Mouse (Mus musculus) heart, postnatal 0 days (tissue): ENCODE data around the gene Ssr2. TPM values are rescaled to one million over a fixed set of nuclear protein-coding genes. Genes with fewer than 3 reads are reported as not detected.

Source experiments
- ATAC-seq: fragments of 200-750 bp; cut with Nextera tagmentation; 2 replicates; pipeline ENCODE4 v1.8.0; 2017; ENCODE audit warnings: low read depth, moderate number of reproducible peaks, moderate library complexity; ENCODE audit not compliant: insufficient read depth
- DNase-seq: peaks from one replicate; pipeline ENCODE4 v3.0.0-alpha.2; 2016; ENCODE audit warnings: low spot score
- H3K27ac ChIP-seq: fragments of 300-500 bp; sonication (generic); 2 replicates; pipeline ENCODE4 v1.5.1; 2014; ENCODE audit warnings: low read depth, mild to moderate bottlenecking
- H3K27me3 ChIP-seq: fragments of 300-500 bp; sonication (generic); 2 replicates; pipeline ENCODE4 v1.6.1; 2014; ENCODE audit warnings: low read length, mixed read lengths; ENCODE audit not compliant: control insufficient read depth, insufficient read depth
- H3K36me3 ChIP-seq: fragments of 300-500 bp; sonication (generic); replicated peaks from 2 replicates; pipeline ENCODE4 v1.6.1; 2014; ENCODE audit warnings: low read length, mixed read lengths; ENCODE audit not compliant: control insufficient read depth, insufficient read depth
- H3K4me1 ChIP-seq: fragments of 300-500 bp; sonication (generic); 2 replicates; pipeline ENCODE4 v1.6.1; 2014; ENCODE audit warnings: antibody characterized with exemption; ENCODE audit not compliant: control insufficient read depth, insufficient read depth
- H3K4me2 ChIP-seq: fragments of 300-500 bp; sonication (generic); 2 replicates; pipeline ENCODE4 v1.6.1; 2014; ENCODE audit warnings: low read depth, mild to moderate bottlenecking, low read length, moderate library complexity
- H3K4me3 ChIP-seq: fragments of 300-500 bp; sonication (generic); 2 replicates; pipeline ENCODE4 v1.5.1; 2014; ENCODE audit warnings: low read depth, low read length
- H3K9ac ChIP-seq: fragments of 300-500 bp; sonication (generic); replicated peaks from 2 replicates; pipeline ENCODE4 v1.6.1; 2014; ENCODE audit warnings: low read depth, low read length, mixed read lengths
- H3K9me3 ChIP-seq: fragments of 300-500 bp; sonication (generic); replicated peaks from 2 replicates; pipeline ENCODE4 v1.6.1; 2016; ENCODE audit warnings: low read length; ENCODE audit not compliant: control insufficient read depth
- CTCF ChIP-seq: IDR thresholded peaks from 2 replicates; pipeline ENCODE4 v1.5.1; 2016; ENCODE audit warnings: antibody characterized with exemption, control low read depth, low read depth
- EP300 ChIP-seq: IDR thresholded peaks from 2 replicates; pipeline ENCODE4 v1.6.1; 2016; ENCODE audit warnings: antibody characterized with exemption, low read depth
- WGBS: fragments of 180-500 bp; shearing (Covaris S2); extraction: QIAGEN DNeasy Blood & Tissue Kit; methylation state at CpG from one replicate; pipeline ENCODE4 v1.1.7; 2014; 5-methylcytosine and 5-hydroxymethylcytosine counted together
- polyA plus RNA-seq: library from polyadenylated mRNA; unstranded; fragments of >200 nt; fragmentation: Nextera tagmentation; extraction: Ambion mirVana; gene quantifications from 2 replicates; pipeline ENCODE4 v1.2.1, GENCODE M21; 2015
- total RNA-seq: library from RNA; depleted of rRNA; stranded (reverse); fragments of >200 nt; gene quantifications from 2 replicates; pipeline ENCODE4 v1.2.3, GENCODE M21; 2014; ENCODE audit warnings: low replicate concordance

Gene Ssr2
- total and polyA plus RNA-seq, 2 experiments from 2014 or later: 144 to 246 TPM

- DNase-seq (no peak), ATAC-seq (no peak)
- H3K4me1 ChIP-seq: peaks cover 41% of the 10 kb centered on the region
- no peaks in the 10 kb centered on the region for H3K27me3 ChIP-seq
- WGBS: 21% methylated on average over 5 of the region's 5 CpGs
- H3K27ac ChIP-seq: no peak overlapping the region
- peak overlapping the region; percentile 90 for H3K4me3 ChIP-seq
- 0 out of 2 replicates have a peak overlapping the region, but pooled peaks have one; percentile 72 for H3K9ac ChIP-seq
- peak overlapping the region; percentile 99 for H3K4me2 ChIP-seq
- H3K9me3 ChIP-seq: no peaks in the 10 kb centered on the region
- H3K36me3 ChIP-seq: 0 out of 2 replicates have a peak, but pooled peaks cover 3% of the 10 kb centered on the region
- no peak for TF ChIP-seq EP300
- no peak for TF ChIP-seq CTCF
Measured at GRCm38 (mm10) chr3:88533706-88534105, 42.0 kb upstream of the Ssr2 start.

GRCm38 (mm10) chr3:88535005-88535404, 40.7 kb upstream of the Ssr2 start:
- 47% methylated on average over 3 of the region's 3 CpGs for WGBS

GRCm38 (mm10) chr3:88535527-88535926, 40.1 kb upstream of the Ssr2 start:
- H3K4me3 ChIP-seq: no peak overlapping the region
- H3K9ac ChIP-seq: no peak overlapping the region

More at GRCm38 (mm10) chr3:88535005-88535404, 40.7 kb upstream of the Ssr2 start:
- no peak overlapping the region for H3K4me3 ChIP-seq
- TF ChIP-seq CTCF (no peak), EP300 (no peak)
- H3K9me3 ChIP-seq: no peaks in the 10 kb centered on the region
- H3K9ac ChIP-seq: no peak overlapping the region
- H3K27me3 ChIP-seq: no peaks in the 10 kb centered on the region
- ATAC-seq: no peak
- H3K36me3 ChIP-seq: 0 out of 2 replicates have a peak, but pooled peaks cover 3% of the 10 kb centered on the region
- no peak overlapping the region for H3K27ac ChIP-seq
- H3K4me1 ChIP-seq: peaks cover 32% of the 10 kb centered on the region
- no peak for DNase-seq
- no peak overlapping the region for H3K4me2 ChIP-seq

GRCm38 (mm10) chr3:88536103-88536930, 39.4 kb upstream of the Ssr2 start:
- Histone ChIP-seq H3K27me3 (no peaks in the 10 kb centered on the region), H3K4me2 (peak overlapping the region; percentile 72), H3K27ac (peak overlapping the region; percentile 22; the same call in 1 of the 2 replicates), H3K4me3 (peak overlapping the region; percentile 45), H3K36me3 (0 out of 2 replicates have a peak, but pooled peaks cover 3% of the 10 kb centered on the region), H3K4me1 (peaks cover 34% of the 10 kb centered on the region), H3K9ac (peak overlapping the region; percentile 30), H3K9me3 (no peaks in the 10 kb centered on the region)
- TF ChIP-seq CTCF (no peak), EP300 (no peak)
- DNase-seq (peak; percentile 70), ATAC-seq (peak; percentile 55)
- WGBS: 11% methylated on average over 64 of the region's 64 CpGs

More at GRCm38 (mm10) chr3:88535527-88535926, 40.1 kb upstream of the Ssr2 start:
- H3K4me2 ChIP-seq: no peak overlapping the region
- H3K27ac ChIP-seq: no peak overlapping the region
- ATAC-seq (no peak), DNase-seq (no peak)
- TF ChIP-seq CTCF (no peak), EP300 (no peak)
- H3K4me1 ChIP-seq: peaks cover 33% of the 10 kb centered on the region
- no peaks in the 10 kb centered on the region for H3K27me3 ChIP-seq
- H3K9me3 ChIP-seq: no peaks in the 10 kb centered on the region
- 0 out of 2 replicates have a peak, but pooled peaks cover 3% of the 10 kb centered on the region for H3K36me3 ChIP-seq
- WGBS: 89% methylated on average over 4 of the region's 4 CpGs

GRCm38 (mm10) chr3:88537146-88537545, 38.5 kb upstream of the Ssr2 start:
- no peaks in the 10 kb centered on the region for H3K9me3 ChIP-seq
- DNase-seq (no peak), ATAC-seq (no peak)
- H3K9ac ChIP-seq: peak overlapping the region; percentile 30; the same call in 1 of the 2 replicates
- WGBS: 84% methylated on average over 6 of the region's 6 CpGs
- TF ChIP-seq CTCF (no peak), EP300 (no peak)
- H3K4me2 ChIP-seq: peak overlapping the region; percentile 72
- H3K27me3 ChIP-seq: no peaks in the 10 kb centered on the region
- H3K4me3 ChIP-seq: peak overlapping the region; percentile 45
- H3K4me1 ChIP-seq: peaks cover 34% of the 10 kb centered on the region
- 0 out of 2 replicates have a peak, but pooled peaks cover 3% of the 10 kb centered on the region for H3K36me3 ChIP-seq
- no peak overlapping the region for H3K27ac ChIP-seq
